Mouse (Mus musculus): ENCODE data around the gene V1ra8. TPM values are rescaled to one million over a fixed set of nuclear protein-coding genes. Genes with fewer than 3 reads are reported as not detected.
"Not testable (repeated sequence)": the region's sequence is repeated elsewhere in the genome, so short reads cannot be mapped to it uniquely, and the experiment has no call there.

V1ra8 gene
- total RNA-seq (2021) = not detected

- DNase-seq = not testable (repeated sequence)
Observed at GRCm38 (mm10) chr6:90202493-90202892, at the start of gene V1ra8. Gene V1ra8, plus strand, starts transcription at chr6:90202793.

DNA sequence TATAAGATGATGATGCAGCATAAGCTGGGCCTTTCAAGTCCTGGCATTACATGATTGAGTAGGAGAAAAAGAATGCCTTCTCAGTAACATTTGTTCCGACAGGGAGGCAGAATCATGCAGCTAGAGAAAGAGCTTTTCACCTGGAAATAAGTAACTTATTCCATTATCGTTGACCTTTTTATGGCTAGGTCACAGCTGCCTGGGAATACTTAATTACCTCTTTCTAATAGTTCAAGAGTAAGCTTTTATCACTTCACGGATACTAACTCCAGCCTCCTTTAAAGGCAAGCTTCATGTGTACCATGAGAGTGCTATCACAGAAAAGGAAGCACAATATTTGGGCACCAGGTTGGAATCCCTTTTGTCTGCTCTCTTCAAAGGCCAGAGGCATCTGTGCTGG lies 42.5 kb upstream of the V1ra8 start:
- DNase-seq = no peak

DNA sequence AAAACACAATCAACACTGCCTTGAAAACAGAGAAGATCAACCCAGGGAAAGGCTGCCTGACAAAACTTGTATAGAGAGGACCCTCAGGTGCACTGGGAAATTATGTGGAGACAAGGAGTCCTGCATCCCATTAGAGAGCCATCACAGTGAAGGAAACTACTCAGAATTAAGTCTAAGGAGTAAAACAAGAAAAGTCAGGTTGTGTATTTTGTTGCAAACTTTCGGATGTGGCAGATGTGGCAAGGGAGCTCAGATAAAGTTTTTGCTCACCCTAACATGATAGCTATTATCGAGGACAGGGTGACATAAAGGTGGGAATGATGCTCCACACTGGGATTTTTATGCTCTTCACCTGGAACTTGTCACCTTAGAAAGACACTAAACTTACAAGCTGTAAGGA lies 28.1 kb upstream of the V1ra8 start, which contains the start of gene Vmn1r52:
TSS of gene Vmn1r52 (plus strand) at position 301 of the 400 bp plus-strand sequence.
- DNase-seq = no peak

- DNase-seq = no peak
Observed at GRCm38 (mm10) chr6:90224338-90224737, 21.7 kb downstream of the V1ra8 start, which contains the start of gene Vmn1r53. Gene Vmn1r53, minus strand, starts transcription at chr6:90224438.

- not testable (repeated sequence) for DNase-seq
Observed at GRCm38 (mm10) chr6:90232114-90232513, 29.5 kb downstream of the V1ra8 start.

- no peak for DNase-seq
Observed at GRCm38 (mm10) chr6:90232681-90233080, 30.1 kb downstream of the V1ra8 start.

GRCm38 (mm10) chr6:90244019-90244418 lies 41.4 kb downstream of the V1ra8 start:
- DNase-seq = no peak

- no peak for DNase-seq
Observed at GRCm38 (mm10) chr6:90246000-90246399, 43.4 kb downstream of the V1ra8 start, which contains the start of gene Vmn1r54. Gene Vmn1r54, plus strand, starts transcription at chr6:90246300.

Other genes with a start within 250 kb of the V1ra8 start
- gene Vmn1r46, start 233.5 kb upstream of the V1ra8 start, total RNA-seq (2021) = not detected
- gene Vmn1r47, start 186.6 kb upstream of the V1ra8 start, total RNA-seq (2021) = not detected
- not detected for gene Vmn1r48, start 166.0 kb upstream of the V1ra8 start, total RNA-seq (2021)
- not detected for gene Vmn1r49, start 124.3 kb upstream of the V1ra8 start, total RNA-seq (2021)
- gene Vmn1r50, start 101.4 kb upstream of the V1ra8 start, total RNA-seq (2021) = not detected
- not detected for gene Vmn1r51, start 80.2 kb upstream of the V1ra8 start, total RNA-seq (2021)
- not detected for gene Vmn1r52, start 28.0 kb upstream of the V1ra8 start, total RNA-seq (2021)
- gene Vmn1r53, start 21.6 kb downstream of the V1ra8 start, total RNA-seq (2021) = not detected
- gene Vmn1r54, start 43.5 kb downstream of the V1ra8 start, total RNA-seq (2021) = not detected
- gene BC048671, start 98.4 kb downstream of the V1ra8 start, total RNA-seq (2021) = not detected
- gene Chst13, start 122.4 kb downstream of the V1ra8 start, total RNA-seq (2021) = not detected
- not detected for gene Uroc1, start 130.5 kb downstream of the V1ra8 start, total RNA-seq (2021)
- 10 to 100 TPM; 29.6 to 33.5 TPM for gene Zxdc, start 166.7 kb downstream of the V1ra8 start, total RNA-seq (2021)
- gene Cfap100, start 226.0 kb downstream of the V1ra8 start, total RNA-seq (2021) = 10 to 100 TPM; 10.7 to 16.8 TPM